Mouse (Mus musculus) heart, adult 10 weeks (tissue): Measurements from ENCODE around the gene Mief2. TPM values are rescaled to one million over a fixed set of nuclear protein-coding genes. Genes with fewer than 3 reads are reported as not detected.

Experiments used
- polyA plus RNA-seq: library from polyadenylated mRNA; stranded (reverse); fragments of 350-450 nt; fragmentation: Illumina TruSeq; extraction: RNeasy Lipid Tissue Mini Kit (QIAGEN cat#74804); gene quantifications from one replicate; pipeline ENCODE4 v1.2.3, GENCODE M21; 2014; ENCODE audit warnings: low read depth, low replicate concordance

The Mief2 gene
- 33.0 TPM for polyA plus RNA-seq

GRCm38 (mm10) chr11:60728260-60728761, at the start of gene Mief2:
Gene Mief2 (plus strand): TSS chr11:60728398.

GRCm38 (mm10) chr11:60699524-60700075, 28.6 kb upstream of the Mief2 start, which contains the start of gene Llgl1:
Gene Llgl1 (plus strand): TSS chr11:60699723.

GRCm38 (mm10) chr11:60726601-60727391, 1.4 kb upstream of the Mief2 start, which contains the start of gene Flii:
Gene Flii (minus strand): TSS chr11:60727263.

GRCm38 (mm10) chr11:60776829-60777740, 48.9 kb downstream of the Mief2 start, which contains the start of the genes Top3a and Smcr8:
Gene Top3a (minus strand): TSS chr11:60777365.
Gene Smcr8 (plus strand): TSS chr11:60777524.

Other genes starting within 250 kb of the Mief2 start
- gene Alkbh5, start 192.0 kb upstream of the Mief2 start, polyA plus RNA-seq: 48.5 TPM
- 11.0 TPM for gene Llgl1, start 28.7 kb upstream of the Mief2 start, polyA plus RNA-seq
- gene Flii, start 1.1 kb upstream of the Mief2 start, polyA plus RNA-seq: 100 TPM
- 4.1 TPM for gene Top3a, start 49.0 kb downstream of the Mief2 start, polyA plus RNA-seq
- gene Smcr8, start 49.1 kb downstream of the Mief2 start, polyA plus RNA-seq: 11.4 TPM
- gene Shmt1, start 83.3 kb downstream of the Mief2 start, polyA plus RNA-seq: 6.6 TPM
- gene Dhrs7b, start 102.2 kb downstream of the Mief2 start, polyA plus RNA-seq: 19.7 TPM
- gene Tmem11, start 150.9 kb downstream of the Mief2 start, polyA plus RNA-seq: 37.8 TPM
- 9.7 TPM for gene Natd1, start 186.4 kb downstream of the Mief2 start, polyA plus RNA-seq
- 77.8 TPM for gene Map2k3, start 203.6 kb downstream of the Mief2 start, polyA plus RNA-seq